Mouse (Mus musculus) cerebellum, postnatal 25 days (tissue): ENCODE data around the gene Fads3.

Experiments
- DNase-seq, 2 experiments: peaks; one replicate each; pipeline ENCODE4 v3.0.0; 2021; ENCODE audit warnings: mixed read lengths in 2 of 2

The Fads3 gene

DNA sequence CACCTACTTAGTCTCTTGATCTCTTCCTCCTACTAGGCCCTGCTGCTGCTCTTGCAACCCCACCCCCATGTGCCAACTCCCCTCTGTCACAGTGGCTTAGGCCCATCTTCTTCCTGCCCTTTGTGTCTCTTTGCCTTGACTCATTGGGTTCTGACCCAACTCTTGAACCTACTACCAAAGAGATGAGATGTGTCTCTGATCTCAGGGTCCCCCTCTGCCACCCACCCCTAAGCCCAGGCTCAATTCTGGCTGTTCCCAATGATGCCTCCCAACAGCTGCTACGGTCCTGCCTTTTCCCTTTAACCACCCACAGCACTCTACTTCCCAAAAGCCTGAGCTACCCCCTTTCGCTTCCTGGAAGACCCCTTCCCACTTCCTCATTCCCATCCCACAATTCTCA lies 19.4 kb upstream of the Fads3 start:
- DNase-seq, result no peak

DNA sequence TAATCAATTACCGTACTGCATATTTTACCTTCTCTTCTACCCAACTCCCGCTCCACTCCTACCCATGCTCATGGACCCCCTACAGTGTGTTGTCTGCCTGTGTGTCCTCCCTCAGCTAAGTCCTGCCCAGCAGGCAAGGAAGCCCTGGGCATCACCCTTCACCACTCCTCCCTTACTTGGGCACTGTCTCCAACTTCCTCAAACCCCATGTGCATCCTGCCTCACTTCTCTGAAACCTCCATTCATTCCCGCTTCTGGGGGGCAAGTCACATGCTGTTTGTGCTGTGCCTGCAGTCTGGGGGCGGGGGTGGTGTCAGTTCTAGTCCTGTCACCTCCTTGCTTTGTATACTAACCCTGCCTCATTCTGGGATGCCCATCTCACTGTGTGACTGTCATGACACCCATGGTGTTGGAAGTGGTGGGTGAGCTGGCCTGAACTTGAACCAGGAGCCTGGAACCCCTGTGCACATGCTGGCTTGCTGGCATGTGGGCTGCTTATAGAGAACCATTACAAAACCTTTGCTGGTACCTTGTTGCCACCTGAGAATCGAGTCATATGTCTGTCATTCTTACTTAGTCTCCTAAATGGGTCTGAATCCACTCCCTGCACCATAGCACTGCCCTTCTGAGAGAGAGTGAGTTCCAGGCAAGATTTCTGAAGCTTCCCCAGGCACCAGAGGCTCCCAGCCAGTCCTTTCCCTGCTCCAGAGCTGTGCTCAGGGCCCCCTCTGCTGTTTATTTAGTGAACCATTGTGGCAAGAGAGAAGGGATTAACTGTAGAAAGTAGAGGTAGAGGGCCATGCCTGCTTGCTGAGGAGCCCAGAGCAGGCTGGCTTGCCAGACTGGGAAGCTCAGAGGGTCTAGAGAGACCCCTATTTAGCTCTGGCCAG lies 18.7 kb upstream of the Fads3 start:
- peak in 1 of 2 experiments; percentile 32 for DNase-seq

DNA sequence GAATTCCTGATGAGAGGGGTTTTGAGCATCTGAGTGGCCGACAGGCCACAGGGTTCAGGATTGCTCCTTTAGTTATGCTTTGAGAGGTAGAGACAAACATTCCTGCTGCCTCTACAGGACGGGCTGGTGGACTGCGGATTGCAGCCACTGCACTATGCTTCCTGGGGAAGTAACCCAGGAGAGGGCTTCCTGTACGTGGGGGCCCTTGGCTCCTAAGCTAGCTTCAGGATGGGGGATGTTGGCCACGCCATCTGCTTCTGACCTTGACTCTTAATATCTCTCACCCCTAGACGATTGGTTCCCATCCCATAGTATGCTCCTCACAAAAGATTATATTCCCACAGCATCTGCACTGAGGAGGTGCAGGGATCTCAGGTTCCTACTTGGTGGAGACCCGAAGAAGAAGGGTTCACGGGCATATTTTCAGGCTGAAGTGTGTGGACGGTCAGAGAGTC lies 18.0 kb upstream of the Fads3 start:
- no peak for DNase-seq

DNA sequence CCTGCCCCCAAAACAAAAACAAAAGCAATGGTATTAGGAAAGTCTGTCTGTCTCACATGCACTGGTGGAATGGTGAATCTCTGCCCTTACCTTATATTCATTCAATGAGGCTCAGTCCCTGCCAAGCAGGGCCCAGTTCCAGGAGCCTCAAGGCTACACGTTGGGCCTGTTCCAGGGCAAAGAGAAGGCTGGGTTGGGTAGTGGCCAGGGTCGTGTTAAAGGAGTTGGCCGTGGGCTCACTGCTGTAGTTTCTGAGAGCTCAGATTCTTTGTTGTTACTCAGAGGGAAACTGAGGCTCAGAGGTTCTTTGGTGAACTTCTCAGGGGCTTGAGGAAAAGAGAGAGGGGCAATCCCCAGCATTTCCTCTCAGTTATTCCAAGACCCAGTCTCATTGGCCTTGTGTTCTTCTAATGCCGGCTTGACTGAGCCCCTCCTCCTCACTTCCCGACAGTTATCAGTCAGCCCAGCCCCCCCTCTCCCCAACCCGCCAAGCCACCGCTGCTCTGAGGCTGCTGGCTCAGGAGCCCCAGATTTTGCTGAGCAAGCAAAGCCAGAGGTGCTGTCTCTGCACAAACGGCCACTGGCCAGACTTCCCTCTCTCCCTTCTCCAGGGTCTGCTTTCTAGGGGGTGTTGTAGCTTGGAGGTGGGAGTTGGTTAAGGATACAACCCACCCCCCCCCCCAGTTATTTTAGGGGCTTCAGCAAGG lies 16.0 kb upstream of the Fads3 start:
- peak in 1 of 2 experiments; percentile 27 for DNase-seq

DNA sequence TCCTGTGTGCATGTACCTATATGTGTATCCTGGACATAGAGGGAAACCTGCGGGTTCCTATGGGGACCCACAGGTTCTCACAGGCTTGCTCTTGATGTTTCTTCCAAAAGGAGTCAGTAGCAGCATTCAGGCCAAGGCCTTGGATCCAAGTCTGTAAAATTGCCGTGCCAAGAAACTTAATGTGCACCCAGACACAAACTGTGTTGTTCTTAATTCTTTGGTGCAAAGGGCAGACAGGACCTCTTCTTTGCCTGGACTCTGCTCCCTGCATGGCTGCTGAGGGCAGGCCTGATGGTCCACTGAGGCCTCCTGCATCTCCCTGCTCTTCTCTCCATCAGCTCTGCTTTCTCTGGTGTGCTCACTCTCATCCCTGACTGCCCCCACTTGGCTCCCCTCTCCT lies 11.6 kb upstream of the Fads3 start:
- DNase-seq, result no peak

DNA sequence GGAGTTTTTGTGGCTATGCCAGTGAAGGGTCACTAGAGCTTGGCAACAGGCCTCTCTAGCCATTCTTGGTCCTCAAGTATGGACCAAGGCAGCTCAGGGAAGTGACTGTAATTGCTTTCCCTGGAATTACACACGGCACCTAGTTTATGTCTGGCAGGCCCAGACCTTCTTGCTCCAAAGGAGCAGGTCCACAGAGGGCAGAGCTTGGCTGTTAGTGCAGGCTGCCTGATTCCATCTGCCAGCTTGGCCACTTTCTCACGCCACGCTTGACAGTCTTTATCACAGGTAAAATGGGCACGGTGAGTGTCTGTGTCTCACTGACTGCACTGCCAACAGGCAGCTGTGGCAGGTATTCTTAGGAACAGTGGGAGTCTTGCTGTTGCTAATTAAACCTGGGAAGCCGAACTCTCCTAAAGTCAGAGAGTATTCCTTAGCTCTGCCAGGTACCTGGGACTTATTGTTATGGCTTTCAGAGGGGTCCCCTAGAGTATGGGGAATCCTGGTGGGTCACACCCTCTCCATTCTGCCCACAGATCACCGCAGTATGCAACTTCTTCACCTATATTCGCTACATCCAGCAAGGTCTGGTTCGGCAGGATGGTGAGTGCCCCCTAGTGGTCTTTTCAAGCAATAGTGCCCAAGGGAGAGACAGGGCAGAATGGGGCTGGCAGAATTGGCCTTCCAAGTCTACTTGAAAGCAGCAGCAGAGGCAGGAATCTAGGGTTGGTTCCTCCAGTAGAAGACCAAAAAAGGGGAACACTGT lies 8.0 kb upstream of the Fads3 start:
- peak; percentile 65 to 77 for DNase-seq

DNA sequence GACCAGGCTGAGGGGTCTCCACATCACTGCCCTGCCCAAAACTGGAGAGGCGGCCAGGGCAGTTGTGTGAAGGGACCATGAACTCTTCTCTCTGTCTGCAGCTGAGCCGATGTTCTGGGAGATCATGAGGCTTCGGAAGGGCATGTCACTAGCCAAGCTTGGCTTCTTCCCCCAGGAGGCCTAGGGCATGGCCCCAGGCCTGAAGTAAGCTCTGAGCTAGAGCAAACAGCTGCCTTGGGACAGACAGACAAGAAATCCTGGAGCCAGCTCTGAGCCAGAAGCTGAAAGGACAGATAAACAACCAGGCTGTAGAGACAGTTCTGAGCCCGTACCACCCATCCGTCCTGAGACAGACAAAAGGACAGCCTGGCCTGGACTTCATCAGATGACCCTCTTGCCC lies 7.0 kb upstream of the Fads3 start:
- no peak for DNase-seq

DNA sequence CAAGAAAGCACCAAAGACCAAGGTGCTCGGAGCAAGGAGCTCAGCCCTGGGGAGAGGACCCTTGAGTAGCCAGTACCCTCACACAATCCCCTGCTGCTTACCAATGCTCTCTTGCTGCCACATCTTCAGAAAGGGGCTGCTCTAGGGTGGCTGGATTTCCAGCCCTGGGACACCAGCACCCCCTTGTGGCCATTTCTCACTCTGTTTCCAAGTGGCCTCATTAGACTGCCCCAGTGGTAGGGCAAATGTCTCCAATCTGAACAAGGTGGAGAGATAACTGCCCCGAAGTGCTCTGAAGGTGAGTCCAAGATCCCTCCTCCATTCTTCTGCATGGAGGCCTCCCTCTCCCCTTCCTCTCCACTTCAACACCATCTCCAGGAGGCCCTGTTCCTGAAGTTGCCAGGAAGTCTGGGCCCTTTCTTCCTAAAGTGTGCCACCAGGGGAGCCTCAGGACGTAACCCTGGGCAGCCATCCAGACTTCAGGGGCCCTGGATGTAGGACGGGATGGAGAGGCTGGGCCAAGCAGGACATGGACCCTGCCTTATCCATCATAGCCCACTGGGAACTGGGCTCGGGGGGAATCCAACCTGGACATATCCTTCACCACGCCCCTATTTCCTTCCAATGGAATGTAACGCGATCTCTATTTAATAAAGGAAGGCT lies 6.5 kb upstream of the Fads3 start:
- peak; percentile 77 to 87 for DNase-seq

DNA sequence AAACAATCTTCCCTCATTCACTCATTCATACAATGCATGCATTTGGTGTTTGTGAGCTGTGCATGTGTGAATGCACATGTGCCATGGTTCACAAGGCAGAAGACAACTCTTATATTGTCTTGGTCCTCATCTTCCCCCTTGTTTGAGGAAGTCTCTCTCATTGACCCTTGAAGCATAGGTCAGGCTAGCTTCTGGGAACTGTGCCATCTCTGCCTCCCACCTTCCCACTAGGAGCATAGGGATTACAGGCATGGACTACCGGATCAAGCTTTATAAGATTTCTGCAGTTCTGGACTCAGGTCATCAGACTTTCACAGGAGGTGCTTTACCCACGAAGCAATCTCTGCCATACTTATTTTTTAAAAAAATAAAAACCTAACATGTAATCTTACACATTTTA lies 3.8 kb upstream of the Fads3 start:
- no peak for DNase-seq

DNA sequence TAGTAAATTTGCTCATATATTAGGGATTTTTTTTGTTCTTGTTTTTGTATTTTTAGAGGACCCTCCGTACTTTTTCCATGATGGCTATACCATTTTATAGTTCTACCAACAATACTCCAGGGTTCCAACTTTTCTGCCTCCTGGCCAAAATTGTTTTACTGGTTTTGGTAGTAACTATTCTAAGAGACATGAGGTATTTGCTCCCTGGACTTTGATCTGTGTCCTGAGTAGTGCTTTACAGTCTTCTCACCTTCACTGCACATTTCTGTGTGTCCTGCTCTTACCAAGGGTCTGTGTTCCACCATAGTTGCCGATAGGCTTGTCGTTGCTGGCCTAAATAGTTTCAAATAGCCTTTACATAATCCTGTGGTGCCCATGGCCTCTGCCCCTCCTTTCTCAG lies 3.0 kb upstream of the Fads3 start:
- no peak for DNase-seq

DNA sequence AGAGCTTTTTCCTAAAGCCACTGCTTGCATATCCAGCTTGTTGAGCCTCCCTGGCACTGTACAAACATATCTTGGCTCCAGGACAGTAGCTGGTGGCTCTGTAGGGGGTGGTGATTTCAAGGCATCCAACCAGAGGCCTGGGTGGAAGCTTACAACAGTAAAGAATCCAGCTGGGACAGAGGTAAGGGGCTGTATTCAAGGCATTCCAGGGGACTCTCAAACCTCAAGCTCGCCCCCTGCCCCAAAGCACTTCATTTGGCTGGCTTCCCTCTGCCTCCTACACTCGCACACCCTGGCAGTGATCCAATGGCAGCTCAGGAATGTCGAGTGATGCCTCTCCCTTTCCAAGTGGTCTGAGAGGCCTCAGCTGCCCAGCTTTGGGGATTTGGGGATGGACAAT lies 2.5 kb upstream of the Fads3 start:
- peak; percentile 38 to 52 for DNase-seq

DNA sequence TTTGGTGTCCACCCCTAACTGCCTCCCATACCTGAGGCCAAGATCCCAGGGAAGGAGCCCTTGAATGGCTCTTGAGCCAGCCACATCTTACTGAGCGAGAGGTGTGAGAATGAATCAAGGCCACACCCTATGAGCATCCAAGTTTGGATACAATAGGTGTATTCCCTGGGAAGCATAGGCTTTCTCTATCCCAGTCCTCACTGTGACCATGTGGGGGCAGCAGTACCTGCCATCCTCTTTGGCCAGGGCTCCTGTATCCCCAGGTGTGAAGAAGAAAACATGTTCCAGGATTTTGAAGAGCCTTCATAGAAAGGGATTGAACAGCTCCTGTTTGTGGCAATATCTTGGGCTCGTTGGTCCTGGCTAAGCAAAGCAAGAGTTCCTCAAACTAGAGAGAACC lies 1.8 kb upstream of the Fads3 start:
- DNase-seq, result peak; percentile 24 to 55

DNA sequence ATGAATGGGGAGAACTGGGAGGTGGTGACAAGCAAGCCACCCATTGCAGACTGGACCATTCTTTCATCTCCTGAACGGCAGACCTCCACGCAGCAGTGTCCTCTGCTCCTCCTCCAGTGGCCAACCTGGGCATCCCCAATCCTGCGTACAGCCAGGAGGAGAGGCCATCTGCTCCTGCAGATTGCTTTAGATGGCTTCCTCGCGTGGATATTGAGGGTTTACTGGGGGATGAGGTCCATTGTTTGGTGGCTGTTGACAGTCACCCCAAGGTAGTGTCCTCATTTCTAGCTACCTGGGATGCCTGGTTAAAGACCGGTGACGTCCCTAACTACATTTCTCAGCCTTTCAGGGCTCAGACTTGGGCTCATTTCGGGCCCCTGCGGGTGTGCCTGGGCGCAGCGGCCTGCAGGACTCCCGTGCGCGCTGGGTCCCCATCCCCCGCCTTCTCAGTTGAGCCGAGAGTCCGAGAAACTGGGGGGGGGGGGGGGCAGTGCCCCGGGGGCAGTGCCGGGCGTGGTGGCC lies 442 bp upstream of the Fads3 start:
- DNase-seq, result peak; percentile 78 to 80

DNA sequence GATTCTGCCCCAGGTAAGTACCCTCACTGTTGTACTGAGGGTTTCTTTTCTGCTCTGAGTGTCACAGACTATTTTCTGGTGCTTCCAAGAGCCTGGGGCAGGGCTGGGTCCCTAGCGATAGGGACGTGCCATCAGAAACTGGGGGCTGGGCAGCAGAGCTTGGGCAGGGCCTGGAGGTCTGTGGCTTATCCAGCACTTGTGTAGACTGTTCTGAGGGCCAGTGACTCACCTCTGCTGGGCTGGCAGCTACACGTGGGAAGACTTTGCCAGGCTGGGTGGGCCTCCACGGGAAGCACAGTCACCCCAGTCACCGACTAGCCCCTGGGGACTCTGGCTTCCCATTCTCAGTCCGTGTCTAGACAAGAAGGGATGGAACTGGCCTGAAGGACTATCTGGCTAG lies 863 bp downstream of the Fads3 start:
- DNase-seq, result peak; percentile 27

DNA sequence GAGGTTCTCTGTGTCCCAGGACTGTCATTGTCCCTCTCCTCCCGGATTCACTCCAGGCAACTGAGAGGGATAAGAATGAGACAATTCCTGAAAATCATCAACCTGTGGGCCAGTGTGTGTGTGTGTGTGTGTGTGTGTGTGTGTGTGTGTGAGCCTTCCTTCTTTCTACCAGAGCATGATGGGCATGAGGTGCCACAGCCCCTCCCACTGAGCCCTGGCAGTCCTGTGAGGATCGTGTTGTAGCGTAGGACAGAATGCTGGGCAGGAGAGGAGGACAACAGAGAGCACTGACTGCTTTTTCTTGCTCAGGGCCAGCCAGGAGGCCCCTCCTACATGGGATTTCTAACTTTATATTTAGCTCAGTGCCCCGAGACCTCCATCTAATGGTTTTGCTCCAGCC lies 1.4 kb downstream of the Fads3 start:
- DNase-seq, result peak in 1 of 2 experiments; percentile 33

DNA sequence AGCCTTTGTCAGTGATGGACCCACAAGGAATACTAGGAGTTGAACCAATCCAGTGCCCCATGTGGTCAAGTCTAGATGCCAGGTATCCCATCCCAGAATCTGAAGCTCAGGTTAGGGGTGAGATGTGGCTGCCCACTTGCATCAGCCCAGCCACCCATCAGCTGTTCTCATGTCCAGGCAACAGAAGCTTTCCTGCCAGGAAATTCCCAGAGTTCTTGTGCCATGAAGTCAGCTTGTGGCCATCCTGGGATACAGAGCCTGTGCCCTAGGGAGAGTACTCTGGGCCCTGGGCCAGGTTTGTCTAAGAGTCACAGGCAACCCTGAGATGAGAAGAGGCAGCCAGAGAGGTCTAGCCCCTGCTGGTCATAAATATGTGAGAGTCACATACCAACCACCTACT lies 2.3 kb downstream of the Fads3 start:
- DNase-seq, result no peak

DNA sequence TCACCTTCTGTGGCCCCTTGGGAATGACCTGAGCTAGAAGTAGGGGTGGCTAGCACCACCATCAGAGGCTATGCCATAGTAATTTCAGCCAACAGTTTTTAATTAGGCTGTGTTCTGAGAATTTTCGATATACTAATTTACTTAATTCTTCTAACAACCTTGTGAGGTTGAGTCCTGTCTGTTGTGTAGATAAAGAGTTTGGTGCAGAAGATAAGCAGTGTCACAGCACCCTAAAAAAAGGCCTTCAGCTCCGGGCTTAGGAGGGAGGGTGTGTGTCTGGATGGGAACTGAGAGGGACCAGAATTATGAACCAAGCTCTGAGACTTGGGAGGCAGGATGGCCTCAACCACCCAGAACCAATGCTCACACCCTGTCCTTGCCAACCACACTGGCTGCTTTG lies 4.3 kb downstream of the Fads3 start:
- DNase-seq, result no peak

DNA sequence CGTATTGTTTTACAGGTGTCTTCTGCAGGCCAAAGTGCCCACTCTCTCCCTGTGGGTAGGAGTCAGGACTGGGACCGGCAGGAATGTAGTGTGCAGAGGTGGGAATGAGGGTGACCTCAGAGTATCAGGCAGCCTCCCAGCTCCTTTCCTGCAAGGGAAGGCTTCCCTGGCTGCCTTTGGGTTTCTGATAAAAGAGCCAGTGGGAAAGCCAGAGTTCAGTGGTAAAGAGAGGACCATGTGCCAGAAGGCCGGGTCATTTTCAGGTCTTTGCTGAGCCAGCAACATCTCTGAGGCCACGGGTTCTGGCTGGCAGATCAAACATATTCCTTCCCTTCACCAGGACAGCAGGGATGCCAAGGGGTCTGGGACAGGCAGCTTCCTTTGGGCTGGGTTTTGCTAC lies 5.0 kb downstream of the Fads3 start:
- no peak for DNase-seq

DNA sequence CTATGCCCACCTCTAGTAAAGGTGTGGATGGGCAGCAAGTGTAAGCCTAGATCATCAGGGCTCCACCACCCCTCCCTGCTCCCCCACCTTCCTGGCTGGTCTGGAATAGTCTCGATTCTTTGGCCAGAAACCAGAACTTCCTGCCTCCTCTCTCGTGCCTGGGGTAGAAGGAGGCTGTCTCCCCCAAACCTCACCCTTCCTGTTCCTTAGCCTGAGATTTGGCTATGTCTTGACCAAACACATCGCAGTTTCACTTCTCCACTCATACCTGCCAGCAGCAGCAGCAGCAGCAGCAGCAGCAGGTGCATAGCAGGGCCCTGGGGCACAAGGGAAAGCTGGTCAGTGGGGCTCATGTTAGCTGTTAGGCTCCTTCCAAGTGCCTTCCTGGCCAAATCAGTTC lies 5.6 kb downstream of the Fads3 start:
- DNase-seq, result no peak

DNA sequence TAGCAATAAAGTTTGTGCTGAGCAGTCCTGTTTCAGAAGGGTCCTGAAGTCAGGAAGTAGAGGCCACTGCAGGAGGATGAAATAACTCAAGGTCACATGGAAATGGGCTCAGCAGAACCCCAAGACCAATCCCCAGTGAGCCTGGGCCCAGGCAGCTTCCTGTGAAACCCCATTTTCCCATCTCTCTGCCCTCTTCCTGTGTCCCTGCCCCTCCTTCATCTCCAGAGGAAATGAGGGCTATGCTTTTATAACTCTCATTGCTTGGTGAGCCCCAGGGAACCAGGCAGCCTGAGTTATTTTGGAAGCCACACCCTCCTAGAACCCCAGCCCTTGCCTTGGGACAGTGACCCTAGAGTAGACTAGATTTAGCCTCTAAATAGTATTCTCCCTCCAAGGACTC lies 8.2 kb downstream of the Fads3 start:
- no peak for DNase-seq

DNA sequence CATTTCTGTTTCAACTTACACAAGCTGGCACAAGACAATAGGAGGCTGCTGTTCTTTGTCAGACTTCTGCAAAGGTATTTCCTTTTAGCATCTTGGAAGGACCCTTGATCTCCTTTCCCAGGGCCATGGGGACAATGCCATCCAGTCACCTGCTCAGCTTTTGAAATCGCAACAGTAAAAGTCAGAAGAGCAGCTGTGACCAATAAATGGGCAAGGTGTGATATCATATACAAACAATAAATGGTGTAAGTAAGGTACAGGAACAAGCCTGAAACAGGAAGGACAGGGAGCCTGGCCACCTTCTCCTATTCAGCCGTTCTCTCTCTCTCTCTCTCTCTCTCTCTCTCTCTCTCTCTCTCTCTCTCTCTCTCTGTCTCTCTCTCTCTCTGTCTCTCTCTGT lies 9.1 kb downstream of the Fads3 start:
- DNase-seq, result no peak

DNA sequence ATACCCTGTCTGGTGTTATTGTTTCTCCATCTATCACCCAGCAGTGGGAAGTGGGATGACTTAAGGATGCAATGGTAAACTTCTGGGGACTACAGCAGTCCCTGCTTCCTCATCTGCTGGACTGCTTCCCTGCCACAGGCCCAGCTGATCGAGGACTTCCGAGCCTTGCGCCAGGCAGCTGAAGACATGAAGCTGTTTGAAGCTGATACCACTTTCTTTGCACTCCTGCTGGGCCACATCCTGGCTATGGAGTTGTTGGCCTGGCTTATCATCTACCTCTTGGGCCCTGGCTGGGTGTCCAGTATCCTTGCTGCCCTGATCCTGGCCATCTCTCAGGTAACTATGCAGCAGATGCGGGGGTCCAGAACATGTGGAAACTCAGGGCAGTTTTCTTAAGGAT lies 11.3 kb downstream of the Fads3 start:
- DNase-seq, result no peak
